Comparison of ENCODE assay signal across 16 mouse cellular contexts in genomic region chr6:134951364-134951763, GRCm38 (mm10).
"Had no signal": no experiment of that assay in that cellular context is flagged by ENCODE, and none has a peak within 500 bp of the region (broad histone marks: within the 10 kb centered on the region; RNA-seq: fewer than 3 reads in every experiment).

No protein-coding gene starts in this region.

- H3K4me2 ChIP-seq: kidney, embryonic 15.5 days; limb, embryonic 12.5 days; lung, embryonic 15.5 days; midbrain, embryonic 13.5 days; neural tube, embryonic 15.5 days had no signal

- H3K9ac ChIP-seq: kidney, embryonic 15.5 days; limb, embryonic 12.5 days; lung, embryonic 15.5 days; midbrain, embryonic 13.5 days; neural tube, embryonic 15.5 days had no signal

- H3K4me3 ChIP-seq: kidney, embryonic 15.5 days; limb, embryonic 12.5 days; lung, embryonic 15.5 days; midbrain, embryonic 13.5 days; myocyte; neural tube, embryonic 15.5 days had no signal

- ATAC-seq: intestine, embryonic 16.5 days; midbrain, embryonic 13.5 days had no signal

- H3K36me3 ChIP-seq: midbrain, embryonic 13.5 days; neural tube, embryonic 15.5 days had no signal

- DNase-seq: kidney, adult 2 months; kidney, postnatal 25 days; lung, postnatal 14 days; right cerebral cortex, adult 18-20 months; right cerebral cortex, postnatal 25 days; thymus, adult 2 months; thymus, postnatal 25 days had no signal

- H3K9me3 ChIP-seq: kidney, embryonic 15.5 days; limb, embryonic 12.5 days; lung, embryonic 15.5 days; midbrain, embryonic 13.5 days; neural tube, embryonic 15.5 days had no signal

- H3K27ac ChIP-seq: kidney, embryonic 15.5 days; limb, embryonic 12.5 days; lung, embryonic 15.5 days; macrophage; midbrain, embryonic 13.5 days; neural tube, embryonic 15.5 days; stomach, postnatal 0 days had no signal

- H3K27me3 ChIP-seq: kidney, embryonic 15.5 days; limb, embryonic 12.5 days; lung, embryonic 15.5 days; midbrain, embryonic 13.5 days; neural tube, embryonic 15.5 days had no signal

- H3K4me1 ChIP-seq: limb, embryonic 12.5 days; lung, embryonic 15.5 days; midbrain, embryonic 13.5 days had no signal
